Mouse (Mus musculus): ENCODE data around the gene Acap2.

DNA sequence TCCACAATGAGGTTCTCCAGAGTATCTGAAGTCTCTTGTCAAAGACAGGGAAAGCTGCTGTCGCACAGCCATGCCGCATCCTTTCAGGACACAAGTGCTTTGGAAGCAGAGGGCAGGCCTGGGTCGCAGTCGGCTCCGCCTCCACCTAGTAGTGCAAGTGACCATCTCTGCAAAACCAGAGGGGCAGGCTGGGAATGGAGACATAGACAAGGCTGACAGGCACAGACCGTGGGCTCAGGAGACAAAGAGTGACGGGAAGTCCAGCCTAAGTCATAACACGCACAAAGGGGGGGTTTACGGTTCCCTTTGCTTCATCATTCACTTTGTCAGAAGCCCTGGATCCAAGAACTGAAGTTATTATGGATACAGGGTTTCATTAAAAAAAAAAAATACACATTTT is 107.9 kb downstream of the Acap2 start:
- TF ChIP-seq GATA1 (IDR thresholded peaks at IDR 0.05; ENCODE audit: borderline replicate concordance, low read length) (no peak), FLI1 (IDR thresholded peaks at IDR 0.05; ENCODE audit: low read length) (no peak)

Measured in megakaryocyte, embryonic 14.5 days (primary cell).